Mouse (Mus musculus): ENCODE data around the gene Bbs5. TPM values are rescaled to one million over a fixed set of nuclear protein-coding genes. Genes with fewer than 3 reads are reported as not detected.

The Bbs5 gene
- polyA plus RNA-seq, 1 experiment from 2014 or later: 6.1 TPM

DNA sequence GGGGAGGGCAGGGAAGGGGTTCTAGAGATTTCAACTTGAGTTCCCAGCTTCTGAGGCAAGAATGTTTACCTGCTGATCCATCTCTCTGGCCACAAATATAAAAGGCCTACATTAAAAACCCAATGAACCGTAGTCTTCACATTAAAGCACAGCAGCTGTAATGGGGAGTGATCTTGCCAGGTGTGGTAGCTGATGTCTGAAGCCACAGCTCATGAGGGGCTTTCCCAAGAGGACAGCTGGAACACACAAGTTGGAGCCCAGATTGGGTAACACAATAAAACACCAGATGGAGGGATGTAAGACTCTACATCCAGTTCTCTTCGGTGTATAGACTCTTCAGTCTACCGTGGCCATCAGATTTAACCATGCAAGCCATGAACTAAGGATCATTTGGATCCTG lies 37.5 kb downstream of the Bbs5 start:
- H3K27ac ChIP-seq (ENCODE audit: low read depth, low read length): no peak overlapping the region
- H3K9me3 ChIP-seq (ENCODE audit: control insufficient read depth): no peaks in the 10 kb centered on the region
- no peaks in the 10 kb centered on the region for H3K27me3 ChIP-seq (replicated peaks; ENCODE audit: control insufficient read depth, insufficient read depth, low read length)
- H3K4me3 ChIP-seq (ENCODE audit: low read depth, low read length): no peak overlapping the region
- H3K4me1 ChIP-seq (replicated peaks; ENCODE audit: control insufficient read depth, insufficient read depth, low read length): no peaks in the 10 kb centered on the region
- peaks cover 9% of the 10 kb centered on the region; the same call in 1 of the 2 replicates for H3K36me3 ChIP-seq (ENCODE audit: control insufficient read depth, insufficient read depth)
- H3K4me2 ChIP-seq (replicated peaks; ENCODE audit: low read depth): no peak overlapping the region
- no peak overlapping the region for H3K9ac ChIP-seq (ENCODE audit: low read depth, low read length)
- ATAC-seq: no peak
- no peak for TF ChIP-seq CTCF (IDR thresholded peaks at IDR 0.05; ENCODE audit: low read depth)
- 92% methylated on average over 3 of the region's 3 CpGs for WGBS

DNA sequence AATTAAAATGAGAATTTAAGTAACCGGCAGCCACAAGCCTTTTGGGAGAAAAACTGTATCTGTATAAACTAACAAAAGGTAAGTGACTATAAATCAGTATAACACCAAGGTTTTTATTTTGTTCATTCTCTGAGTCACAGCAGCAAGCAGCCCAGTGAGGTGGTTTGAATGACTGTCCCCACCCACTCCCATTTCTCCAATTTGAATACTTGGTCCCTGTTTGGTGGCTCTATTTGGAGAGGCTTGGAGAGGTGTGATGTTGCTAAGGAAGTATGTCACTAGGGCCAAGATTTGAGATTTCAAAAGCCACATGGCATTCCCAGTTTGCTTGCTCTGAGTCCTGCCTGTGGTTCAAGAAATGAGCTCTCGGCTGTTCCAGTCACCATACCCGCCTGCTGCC lies 43.2 kb downstream of the Bbs5 start:
- H3K27ac ChIP-seq (ENCODE audit: low read depth, low read length): no peak overlapping the region
- no peaks in the 10 kb centered on the region for H3K4me1 ChIP-seq (replicated peaks; ENCODE audit: control insufficient read depth, insufficient read depth, low read length)
- no peak for TF ChIP-seq CTCF (IDR thresholded peaks at IDR 0.05; ENCODE audit: low read depth)
- H3K4me3 ChIP-seq (ENCODE audit: low read depth, low read length): no peak overlapping the region
- H3K9me3 ChIP-seq (ENCODE audit: control insufficient read depth): no peaks in the 10 kb centered on the region
- H3K27me3 ChIP-seq (replicated peaks; ENCODE audit: control insufficient read depth, insufficient read depth, low read length): no peaks in the 10 kb centered on the region
- 91% methylated on average over 3 of the region's 3 CpGs for WGBS
- H3K9ac ChIP-seq (ENCODE audit: low read depth, low read length): no peak overlapping the region
- peaks cover 43% of the 10 kb centered on the region for H3K36me3 ChIP-seq (ENCODE audit: control insufficient read depth, insufficient read depth)
- ATAC-seq: no peak
- no peak overlapping the region for H3K4me2 ChIP-seq (replicated peaks; ENCODE audit: low read depth)

DNA sequence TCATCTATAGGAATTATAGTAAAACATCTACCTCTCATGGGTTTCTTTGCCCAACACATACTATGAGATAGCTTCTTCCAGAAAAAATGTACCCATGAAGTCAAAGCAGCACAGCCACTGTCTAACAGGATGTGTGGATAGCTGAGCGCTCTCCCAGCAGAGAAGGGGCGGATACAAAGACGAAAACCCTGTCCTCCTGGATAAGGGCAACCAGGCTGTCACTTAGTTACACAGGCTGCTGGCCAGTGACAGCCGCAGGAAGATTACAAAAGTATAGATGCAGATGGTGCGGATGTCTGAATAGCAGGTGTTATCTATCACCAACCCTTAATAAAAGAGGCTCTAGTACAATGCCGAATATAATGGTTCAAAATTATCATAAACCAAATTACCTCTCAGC lies 43.9 kb downstream of the Bbs5 start:
- no peak overlapping the region for H3K27ac ChIP-seq (ENCODE audit: low read depth, low read length)
- H3K4me1 ChIP-seq (replicated peaks; ENCODE audit: control insufficient read depth, insufficient read depth, low read length): no peaks in the 10 kb centered on the region
- no peak for ATAC-seq
- WGBS: 92% methylated on average over 6 of the region's 6 CpGs
- no peak overlapping the region for H3K9ac ChIP-seq (ENCODE audit: low read depth, low read length)
- H3K4me3 ChIP-seq (ENCODE audit: low read depth, low read length): no peak overlapping the region
- TF ChIP-seq CTCF (IDR thresholded peaks at IDR 0.05; ENCODE audit: low read depth): no peak
- H3K9me3 ChIP-seq (ENCODE audit: control insufficient read depth): no peaks in the 10 kb centered on the region
- peaks cover 43% of the 10 kb centered on the region for H3K36me3 ChIP-seq (ENCODE audit: control insufficient read depth, insufficient read depth)
- H3K4me2 ChIP-seq (replicated peaks; ENCODE audit: low read depth): no peak overlapping the region
- no peaks in the 10 kb centered on the region for H3K27me3 ChIP-seq (replicated peaks; ENCODE audit: control insufficient read depth, insufficient read depth, low read length)

DNA sequence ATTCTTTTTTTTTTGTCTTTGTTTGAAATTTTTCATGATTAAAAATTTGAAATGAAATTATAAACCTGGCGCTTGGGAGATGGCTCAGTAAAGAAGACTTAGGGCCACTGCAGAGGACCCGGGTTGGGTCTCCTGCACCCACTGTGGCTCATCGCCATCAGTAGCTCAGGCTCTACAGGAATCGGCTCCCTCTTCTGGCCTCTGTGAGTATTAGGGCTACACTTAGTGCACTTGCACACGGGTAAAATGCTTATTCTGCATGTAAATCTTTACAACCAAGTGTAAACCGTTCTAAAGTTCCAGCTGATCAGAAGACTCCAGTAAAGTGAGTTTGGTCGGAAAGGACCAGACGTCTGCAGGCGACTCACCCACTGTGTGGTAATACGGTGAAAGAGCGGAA lies 46.5 kb downstream of the Bbs5 start:
- Histone ChIP-seq H3K9me3 (ENCODE audit: control insufficient read depth) (no peaks in the 10 kb centered on the region), H3K36me3 (ENCODE audit: control insufficient read depth, insufficient read depth) (peaks cover 41% of the 10 kb centered on the region), H3K4me2 (replicated peaks; ENCODE audit: low read depth) (no peak overlapping the region), H3K27ac (ENCODE audit: low read depth, low read length) (no peak overlapping the region), H3K4me3 (ENCODE audit: low read depth, low read length) (no peak overlapping the region), H3K27me3 (replicated peaks; ENCODE audit: control insufficient read depth, insufficient read depth, low read length) (no peaks in the 10 kb centered on the region), H3K9ac (ENCODE audit: low read depth, low read length) (no peak overlapping the region), H3K4me1 (replicated peaks; ENCODE audit: control insufficient read depth, insufficient read depth, low read length) (no peaks in the 10 kb centered on the region)
- 94% methylated on average over 11 of the region's 11 CpGs for WGBS
- ATAC-seq: no peak
- 0 out of 2 replicates have a peak, but pooled peaks have one; percentile 21 for TF ChIP-seq CTCF (IDR thresholded peaks at IDR 0.05; ENCODE audit: low read depth)

DNA sequence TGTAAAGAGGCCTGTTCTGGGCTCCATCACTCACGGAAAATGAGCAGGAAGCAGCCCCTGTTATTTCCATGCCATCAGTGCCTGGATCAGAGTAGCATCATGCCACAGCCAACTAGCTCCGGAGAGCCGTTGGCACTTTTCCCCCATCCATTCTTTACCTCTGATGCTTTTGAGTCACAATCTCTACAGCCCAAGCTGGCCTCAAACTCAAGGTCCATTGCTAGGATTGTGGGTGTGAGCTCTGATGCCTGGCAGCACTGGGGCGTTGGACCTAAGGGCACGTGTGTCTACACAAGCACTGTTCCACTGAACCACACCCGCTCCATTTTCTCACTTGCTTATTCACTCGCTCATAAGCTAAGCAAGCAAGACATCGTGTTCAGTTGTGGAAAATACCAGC lies 53.5 kb downstream of the Bbs5 start:
- TF ChIP-seq CTCF (IDR thresholded peaks at IDR 0.05; ENCODE audit: low read depth): no peak
- no peak overlapping the region for H3K9ac ChIP-seq (ENCODE audit: low read depth, low read length)
- WGBS: 89% methylated on average over 8 of the region's 8 CpGs
- no peak overlapping the region for H3K27ac ChIP-seq (ENCODE audit: low read depth, low read length)
- H3K9me3 ChIP-seq (ENCODE audit: control insufficient read depth): no peaks in the 10 kb centered on the region
- no peak for ATAC-seq
- no peak overlapping the region for H3K4me3 ChIP-seq (ENCODE audit: low read depth, low read length)
- H3K4me2 ChIP-seq (replicated peaks; ENCODE audit: low read depth): no peak overlapping the region
- no peaks in the 10 kb centered on the region for H3K4me1 ChIP-seq (replicated peaks; ENCODE audit: control insufficient read depth, insufficient read depth, low read length)
- no peaks in the 10 kb centered on the region for H3K27me3 ChIP-seq (replicated peaks; ENCODE audit: control insufficient read depth, insufficient read depth, low read length)
- H3K36me3 ChIP-seq (ENCODE audit: control insufficient read depth, insufficient read depth): peaks cover 15% of the 10 kb centered on the region

DNA sequence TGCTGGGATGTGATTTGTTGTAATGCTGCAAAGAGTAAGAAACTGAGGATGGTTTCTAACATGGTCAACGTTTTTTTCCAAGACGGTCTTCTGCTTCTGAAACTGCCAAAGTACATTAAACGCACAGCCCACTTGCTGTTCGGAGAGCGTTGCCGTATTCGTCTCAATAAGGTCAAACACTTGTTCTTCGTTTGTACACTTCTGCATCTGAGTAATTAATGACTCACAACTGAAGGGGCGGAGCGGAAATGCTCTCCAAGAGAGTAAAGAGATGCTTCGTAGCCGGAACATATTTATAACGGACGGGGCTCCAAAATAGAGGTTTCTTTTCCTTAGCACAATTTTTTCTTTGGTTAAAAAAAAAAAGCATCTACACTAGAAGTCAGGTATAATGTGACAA lies 65.2 kb downstream of the Bbs5 start:
- no peak overlapping the region for H3K4me2 ChIP-seq (replicated peaks; ENCODE audit: low read depth)
- ATAC-seq: no peak

More for the DNA sequence above, 65.2 kb downstream of the Bbs5 start:
- 82% methylated on average over 14 of the region's 14 CpGs for WGBS
- no peaks in the 10 kb centered on the region for H3K4me1 ChIP-seq (replicated peaks; ENCODE audit: control insufficient read depth, insufficient read depth, low read length)
- H3K36me3 ChIP-seq (ENCODE audit: control insufficient read depth, insufficient read depth): peaks cover 2% of the 10 kb centered on the region; the same call in 1 of the 2 replicates
- TF ChIP-seq CTCF (IDR thresholded peaks at IDR 0.05; ENCODE audit: low read depth): no peak
- no peak overlapping the region for H3K4me3 ChIP-seq (ENCODE audit: low read depth, low read length)
- no peaks in the 10 kb centered on the region for H3K9me3 ChIP-seq (ENCODE audit: control insufficient read depth)
- no peak overlapping the region for H3K27ac ChIP-seq (ENCODE audit: low read depth, low read length)
- no peak overlapping the region for H3K9ac ChIP-seq (ENCODE audit: low read depth, low read length)
- H3K27me3 ChIP-seq (replicated peaks; ENCODE audit: control insufficient read depth, insufficient read depth, low read length): no peaks in the 10 kb centered on the region

Measured in intestine, postnatal 0 days (tissue).